Mouse (Mus musculus): Measurements from ENCODE around the gene Gm13279.

GRCm38 (mm10) chr4:88815928-88816327, 18.7 kb downstream of the Gm13279 start, which contains the start of gene Ifna7:
- TF ChIP-seq CTCF (IDR thresholded peaks at IDR 0.05; ENCODE audit: low read depth), result no peak
- no peak for TF ChIP-seq EP300 (IDR thresholded peaks at IDR 0.05; ENCODE audit: low read depth)
